Mouse (Mus musculus): ENCODE measurements around the gene Trmu.
A peak's percentile ranks its signal among the peaks of the same experiment; 100 is the strongest.
"Not testable (repeated sequence)": the region's sequence is repeated elsewhere in the genome, so short reads cannot be mapped to it uniquely, and the experiment has no call there.

Trmu gene

GRCm38 (mm10) chr15:85878848-85879497 is at the start of gene Trmu:
TSS of gene Trmu (plus strand) at chr15:85879312.
- DNase-seq (ENCODE audit: low spot score in 2 of 2): peak; percentile 79 to 93

- DNase-seq (ENCODE audit: low spot score in 2 of 2): no peak
Observed at GRCm38 (mm10) chr15:85829470-85829869, 49.6 kb upstream of the Trmu start.

- peak; percentile 55 to 70 for DNase-seq (ENCODE audit: low spot score in 2 of 2)
Observed at GRCm38 (mm10) chr15:85831954-85832590, 47.0 kb upstream of the Trmu start, which contains the start of gene Ttc38. TSS of gene Ttc38 (plus strand) at chr15:85832306.

- no peak for DNase-seq (ENCODE audit: low spot score in 2 of 2)
Observed at GRCm38 (mm10) chr15:85832599-85832998, 46.5 kb upstream of the Trmu start.

GRCm38 (mm10) chr15:85835335-85835734 is 43.8 kb upstream of the Trmu start:
- no peak for DNase-seq (ENCODE audit: low spot score in 2 of 2)

GRCm38 (mm10) chr15:85836887-85837286 is 42.2 kb upstream of the Trmu start:
- DNase-seq (ENCODE audit: low spot score in 2 of 2): no peak

GRCm38 (mm10) chr15:85840983-85841382 is 38.1 kb upstream of the Trmu start:
- peak in 1 of 2 experiments; percentile 23 for DNase-seq (ENCODE audit: low spot score in 2 of 2)

- no peak for DNase-seq (ENCODE audit: low spot score in 2 of 2)
Observed at GRCm38 (mm10) chr15:85841796-85842360, 37.2 kb upstream of the Trmu start.

GRCm38 (mm10) chr15:85845071-85845470 is 34.0 kb upstream of the Trmu start:
- no peak for DNase-seq (ENCODE audit: low spot score in 2 of 2)

- DNase-seq (ENCODE audit: low spot score in 2 of 2): no peak
Observed at GRCm38 (mm10) chr15:85851656-85852392, 27.3 kb upstream of the Trmu start.

- DNase-seq (ENCODE audit: low spot score in 2 of 2): no peak
Observed at GRCm38 (mm10) chr15:85858980-85859489, 20.1 kb upstream of the Trmu start.

GRCm38 (mm10) chr15:85859490-85860031 is 19.6 kb upstream of the Trmu start, which contains the start of gene Gtse1:
TSS of gene Gtse1 (plus strand) at chr15:85859745.
- peak; percentile 80 to 91 for DNase-seq (ENCODE audit: low spot score in 2 of 2)

GRCm38 (mm10) chr15:85865913-85866312 is 13.2 kb upstream of the Trmu start:
- DNase-seq (ENCODE audit: low spot score in 2 of 2): not testable (repeated sequence)

GRCm38 (mm10) chr15:85867696-85868095 is 11.4 kb upstream of the Trmu start:
- DNase-seq (ENCODE audit: low spot score in 2 of 2): peak in 1 of 2 experiments; percentile 67

GRCm38 (mm10) chr15:85877336-85877735 is 1.8 kb upstream of the Trmu start:
- DNase-seq (ENCODE audit: low spot score in 2 of 2): no peak

GRCm38 (mm10) chr15:85879498-85879895 is 385 bp downstream of the Trmu start:
- DNase-seq (ENCODE audit: low spot score in 2 of 2): no peak

GRCm38 (mm10) chr15:85885606-85886005 is 6.5 kb downstream of the Trmu start:
- DNase-seq (ENCODE audit: low spot score in 2 of 2): no peak

GRCm38 (mm10) chr15:85889235-85889634 is 10.1 kb downstream of the Trmu start:
- DNase-seq (ENCODE audit: low spot score in 2 of 2): no peak

GRCm38 (mm10) chr15:85891971-85892370 is 12.9 kb downstream of the Trmu start:
- peak in 1 of 2 experiments; percentile 47 for DNase-seq (ENCODE audit: low spot score in 2 of 2)

- DNase-seq (ENCODE audit: low spot score in 2 of 2): no peak
Observed at GRCm38 (mm10) chr15:85892498-85893118, 13.5 kb downstream of the Trmu start.

- DNase-seq (ENCODE audit: low spot score in 2 of 2): no peak
Observed at GRCm38 (mm10) chr15:85893871-85894270, 14.8 kb downstream of the Trmu start.
